Mouse (Mus musculus) MEL-GATA-1-ER (cell line): ENCODE results near the gene Mfsd5.
A peak's percentile ranks its signal among the peaks of the same experiment; 100 is the strongest.

ENCODE experiments used
- DNase-seq: peaks from one replicate; pipeline ENCODE4 v3.0.0-alpha.2; 2012; ENCODE audit warnings: low read depth; ENCODE audit errors: extremely low read depth

Gene Mfsd5

GRCm38 (mm10) chr15:102279783-102280520 lies 698 bp downstream of the Mfsd5 start:
- no peak for DNase-seq

GRCm38 (mm10) chr15:102280623-102281022 lies 1.4 kb downstream of the Mfsd5 start:
- DNase-seq = no peak

GRCm38 (mm10) chr15:102282463-102283292 lies 3.4 kb downstream of the Mfsd5 start:
- peak; percentile 51 for DNase-seq

GRCm38 (mm10) chr15:102283648-102284047 lies 4.4 kb downstream of the Mfsd5 start:
- peak; percentile 71 for DNase-seq

GRCm38 (mm10) chr15:102287395-102287794 lies 8.1 kb downstream of the Mfsd5 start:
- peak; percentile 64 for DNase-seq

GRCm38 (mm10) chr15:102295633-102296367 lies 16.5 kb downstream of the Mfsd5 start, which contains the start of gene Espl1:
TSS of gene Espl1 (plus strand) at chr15:102296266.
- peak; percentile 98 for DNase-seq

- peak; percentile 61 for DNase-seq
These were observed 17.2 kb downstream of the Mfsd5 start for GRCm38 (mm10) chr15:102296368-102297006.

- DNase-seq = no peak
These were observed 23.3 kb downstream of the Mfsd5 start for GRCm38 (mm10) chr15:102302542-102302941.

GRCm38 (mm10) chr15:102308717-102309116 lies 29.5 kb downstream of the Mfsd5 start:
- no peak for DNase-seq

GRCm38 (mm10) chr15:102310074-102310845 lies 31.0 kb downstream of the Mfsd5 start:
- no peak for DNase-seq

- DNase-seq = peak; percentile 72
These were observed 32.2 kb downstream of the Mfsd5 start for GRCm38 (mm10) chr15:102311489-102311888.

- no peak for DNase-seq
These were observed 36.0 kb downstream of the Mfsd5 start for GRCm38 (mm10) chr15:102315292-102315691.

- peak; percentile 54 for DNase-seq
These were observed 37.0 kb downstream of the Mfsd5 start for GRCm38 (mm10) chr15:102316263-102316662.

GRCm38 (mm10) chr15:102324654-102325473 lies 45.6 kb downstream of the Mfsd5 start:
- DNase-seq = peak; percentile 66

- DNase-seq = peak; percentile 86
These were observed 46.8 kb downstream of the Mfsd5 start, which contains the start of gene Pfdn5 for GRCm38 (mm10) chr15:102326022-102326576. TSS of gene Pfdn5 (plus strand) at chr15:102326116.

- no peak for DNase-seq
These were observed 47.6 kb downstream of the Mfsd5 start for GRCm38 (mm10) chr15:102326892-102327291.
